Mouse (Mus musculus) stomach, embryonic 15.5 days (tissue): ENCODE measurements at regions not wholly inside any gene's neighbourhood (a gene's known extent, or its start where the extent isn't known, plus 50 kb on each side); places are given as distances from the start of the nearest gene placed in this dataset.

Experiments used
- ATAC-seq: fragments of 200-750 bp; cut with Nextera tagmentation; 2 replicates; pipeline ENCODE4 v1.8.0; 2017; ENCODE audit warnings: low read depth, moderate number of reproducible peaks, moderate TSS enrichment; ENCODE audit not compliant: insufficient read depth, low FRiP score
- H3K27ac ChIP-seq: fragments of 300-500 bp; sonication (generic); 2 replicates; pipeline ENCODE4 v1.5.1; 2015; ENCODE audit warnings: mild to moderate bottlenecking, inconsistent platforms
- H3K27me3 ChIP-seq: fragments of 300-500 bp; sonication (generic); replicated peaks from 2 replicates; pipeline ENCODE4 v1.6.1; 2015; ENCODE audit warnings: inconsistent platforms
- H3K36me3 ChIP-seq: fragments of 300-500 bp; sonication (generic); 2 replicates; pipeline ENCODE4 v1.6.1; 2015; ENCODE audit warnings: inconsistent platforms
- H3K4me1 ChIP-seq: fragments of 300-500 bp; sonication (generic); 2 replicates; pipeline ENCODE4 v1.6.1; 2015; ENCODE audit warnings: inconsistent platforms
- H3K4me2 ChIP-seq: fragments of 300-500 bp; sonication (generic); 2 replicates; pipeline ENCODE4 v1.6.1; 2015; ENCODE audit warnings: mild to moderate bottlenecking, inconsistent platforms
- H3K4me3 ChIP-seq: fragments of 300-500 bp; sonication (generic); replicated peaks from 2 replicates; pipeline ENCODE4 v1.5.1; 2015; ENCODE audit warnings: inconsistent platforms
- H3K9ac ChIP-seq: fragments of 300-500 bp; sonication (generic); 2 replicates; pipeline ENCODE4 v1.6.1; 2015; ENCODE audit warnings: inconsistent platforms
- H3K9me3 ChIP-seq: fragments of 300-500 bp; sonication (generic); 2 replicates; pipeline ENCODE4 v1.6.1; 2016; ENCODE audit warnings: inconsistent platforms
- WGBS: fragments of 180-500 bp; shearing (Covaris S2); methylation state at CpG from one replicate; pipeline ENCODE4 v1.1.7; 2015; 5-methylcytosine and 5-hydroxymethylcytosine counted together

GRCm38 (mm10) chr12:58901931-58902330, 109.9 kb downstream of the Sec23a start:
- WGBS = 79% methylated on average over 3 of the region's 3 CpGs
- no peak for ATAC-seq
- Histone ChIP-seq H3K9me3 (no peaks in the 10 kb centered on the region), H3K27ac (no peak overlapping the region), H3K4me2 (no peak overlapping the region), H3K36me3 (no peaks in the 10 kb centered on the region), H3K9ac (no peak overlapping the region), H3K4me3 (no peak overlapping the region), H3K27me3 (no peaks in the 10 kb centered on the region), H3K4me1 (no peaks in the 10 kb centered on the region)

GRCm38 (mm10) chr12:58875808-58876207, 136.0 kb downstream of the Sec23a start:
- no peaks in the 10 kb centered on the region for H3K27me3 ChIP-seq
- 65% methylated on average over 2 of the region's 2 CpGs for WGBS
- no peak overlapping the region for H3K4me2 ChIP-seq
- H3K36me3 ChIP-seq = no peaks in the 10 kb centered on the region
- H3K9me3 ChIP-seq = no peaks in the 10 kb centered on the region
- no peaks in the 10 kb centered on the region for H3K4me1 ChIP-seq
- no peak for ATAC-seq
- H3K4me3 ChIP-seq = no peak overlapping the region
- H3K27ac ChIP-seq = no peak overlapping the region
- H3K9ac ChIP-seq = no peak overlapping the region

GRCm38 (mm10) chr12:58872465-58872864, 139.4 kb downstream of the Sec23a start:
- H3K4me1 ChIP-seq = no peaks in the 10 kb centered on the region
- no peak overlapping the region for H3K4me3 ChIP-seq
- ATAC-seq = no peak
- H3K9me3 ChIP-seq = no peaks in the 10 kb centered on the region
- H3K4me2 ChIP-seq = no peak overlapping the region
- no peaks in the 10 kb centered on the region for H3K27me3 ChIP-seq
- H3K27ac ChIP-seq = no peak overlapping the region
- H3K9ac ChIP-seq = no peak overlapping the region
- no peaks in the 10 kb centered on the region for H3K36me3 ChIP-seq

- Histone ChIP-seq H3K27ac (no peak overlapping the region), H3K4me1 (no peaks in the 10 kb centered on the region), H3K27me3 (no peaks in the 10 kb centered on the region), H3K9ac (no peak overlapping the region), H3K4me2 (no peak overlapping the region), H3K36me3 (no peaks in the 10 kb centered on the region), H3K4me3 (no peak overlapping the region), H3K9me3 (no peaks in the 10 kb centered on the region)
- ATAC-seq = no peak
- WGBS = 60% methylated on average over 2 of the region's 2 CpGs
Observed at GRCm38 (mm10) chr12:58856498-58856897, 155.3 kb downstream of the Sec23a start.

GRCm38 (mm10) chr12:58851677-58852385, 160.0 kb downstream of the Sec23a start:
- Histone ChIP-seq H3K4me1 (no peaks in the 10 kb centered on the region), H3K9ac (no peak overlapping the region), H3K9me3 (no peaks in the 10 kb centered on the region), H3K4me2 (no peak overlapping the region), H3K4me3 (no peak overlapping the region), H3K27me3 (no peaks in the 10 kb centered on the region), H3K27ac (no peak overlapping the region), H3K36me3 (no peaks in the 10 kb centered on the region)
- no peak for ATAC-seq
- 75% methylated on average over 6 of the region's 6 CpGs for WGBS

- ATAC-seq = no peak
- Histone ChIP-seq H3K4me3 (no peak overlapping the region), H3K4me2 (no peak overlapping the region), H3K36me3 (no peaks in the 10 kb centered on the region), H3K9me3 (no peaks in the 10 kb centered on the region), H3K9ac (no peak overlapping the region), H3K27ac (no peak overlapping the region), H3K27me3 (no peaks in the 10 kb centered on the region), H3K4me1 (no peaks in the 10 kb centered on the region)
- 55% methylated on average over 1 of the region's 1 CpGs for WGBS
Observed at GRCm38 (mm10) chr12:58829656-58830055, 182.2 kb downstream of the Sec23a start.

- Histone ChIP-seq H3K9me3 (no peaks in the 10 kb centered on the region), H3K4me2 (no peak overlapping the region), H3K4me1 (no peaks in the 10 kb centered on the region), H3K27me3 (no peaks in the 10 kb centered on the region), H3K27ac (no peak overlapping the region), H3K9ac (no peak overlapping the region), H3K4me3 (no peak overlapping the region), H3K36me3 (no peaks in the 10 kb centered on the region)
- no peak for ATAC-seq
Observed at GRCm38 (mm10) chr12:58827864-58828263, 184.0 kb downstream of the Sec23a start.

- no peaks in the 10 kb centered on the region for H3K36me3 ChIP-seq
- H3K27me3 ChIP-seq = no peaks in the 10 kb centered on the region
- H3K4me2 ChIP-seq = no peak overlapping the region
- 85% methylated on average over 7 of the region's 7 CpGs for WGBS
- no peak overlapping the region for H3K27ac ChIP-seq
- no peak for ATAC-seq
- no peak overlapping the region for H3K4me3 ChIP-seq
- H3K4me1 ChIP-seq = no peaks in the 10 kb centered on the region
- no peak overlapping the region for H3K9ac ChIP-seq
- no peaks in the 10 kb centered on the region for H3K9me3 ChIP-seq
Observed at GRCm38 (mm10) chr12:58825139-58825921, 186.5 kb downstream of the Sec23a start.

GRCm38 (mm10) chr12:58822971-58823370, 188.8 kb downstream of the Sec23a start:
- Histone ChIP-seq H3K36me3 (no peaks in the 10 kb centered on the region), H3K27ac (no peak overlapping the region), H3K27me3 (no peaks in the 10 kb centered on the region), H3K4me2 (no peak overlapping the region), H3K4me3 (no peak overlapping the region), H3K4me1 (no peaks in the 10 kb centered on the region), H3K9ac (no peak overlapping the region), H3K9me3 (no peaks in the 10 kb centered on the region)
- 63% methylated on average over 3 of the region's 3 CpGs for WGBS
- no peak for ATAC-seq

GRCm38 (mm10) chr12:58804068-58804467, 207.7 kb downstream of the Sec23a start:
- WGBS = 65% methylated on average over 6 of the region's 6 CpGs
- H3K4me3 ChIP-seq = no peak overlapping the region
- H3K36me3 ChIP-seq = no peaks in the 10 kb centered on the region
- no peak overlapping the region for H3K9ac ChIP-seq
- no peaks in the 10 kb centered on the region for H3K9me3 ChIP-seq
- no peaks in the 10 kb centered on the region for H3K4me1 ChIP-seq
- no peak overlapping the region for H3K27ac ChIP-seq
- no peak overlapping the region for H3K4me2 ChIP-seq
- no peak for ATAC-seq
- H3K27me3 ChIP-seq = no peaks in the 10 kb centered on the region

- no peak overlapping the region for H3K4me2 ChIP-seq
- 0 out of 2 replicates have a peak, but pooled peaks have one; percentile 58 for ATAC-seq
- WGBS = 28% methylated on average over 4 of the region's 4 CpGs
Observed at GRCm38 (mm10) chr12:58802410-58802809, 209.4 kb downstream of the Sec23a start.

More at GRCm38 (mm10) chr12:58802410-58802809, 209.4 kb downstream of the Sec23a start:
- H3K4me3 ChIP-seq = no peak overlapping the region
- H3K9me3 ChIP-seq = no peaks in the 10 kb centered on the region
- H3K27me3 ChIP-seq = no peaks in the 10 kb centered on the region
- no peak overlapping the region for H3K9ac ChIP-seq
- H3K4me1 ChIP-seq = no peaks in the 10 kb centered on the region
- no peaks in the 10 kb centered on the region for H3K36me3 ChIP-seq
- H3K27ac ChIP-seq = no peak overlapping the region
